Mouse (Mus musculus) adrenal gland, postnatal 25 days (tissue): ENCODE data around the gene Efnb2. TPM values are rescaled to one million over a fixed set of nuclear protein-coding genes. Genes with fewer than 3 reads are reported as not detected.

Experiments
- DNase-seq: peaks from one replicate; pipeline ENCODE4 v3.0.0; 2021; ENCODE audit warnings: mixed read lengths
- long read RNA-seq: library from polyadenylated mRNA; stranded (forward); transcript quantifications from one replicate; pipeline ENCODE4 v2.0.0, GENCODE M21; 2021
- total RNA-seq: library from RNA; stranded (reverse); gene quantifications from 2 replicates; pipeline ENCODE4 v1.2.3, GENCODE M21; 2021

Efnb2 gene
- total RNA-seq, result 17.1 and 17.8 TPM in 2 replicates
- long read RNA-seq, full-length matches to known transcripts, result 3 of 4 reads
- long read RNA-seq, partial matches to known transcripts, result 0 of 4 reads
- long read RNA-seq, other reads (novel, unspliced or antisense), result 1 of 4 reads

DNA sequence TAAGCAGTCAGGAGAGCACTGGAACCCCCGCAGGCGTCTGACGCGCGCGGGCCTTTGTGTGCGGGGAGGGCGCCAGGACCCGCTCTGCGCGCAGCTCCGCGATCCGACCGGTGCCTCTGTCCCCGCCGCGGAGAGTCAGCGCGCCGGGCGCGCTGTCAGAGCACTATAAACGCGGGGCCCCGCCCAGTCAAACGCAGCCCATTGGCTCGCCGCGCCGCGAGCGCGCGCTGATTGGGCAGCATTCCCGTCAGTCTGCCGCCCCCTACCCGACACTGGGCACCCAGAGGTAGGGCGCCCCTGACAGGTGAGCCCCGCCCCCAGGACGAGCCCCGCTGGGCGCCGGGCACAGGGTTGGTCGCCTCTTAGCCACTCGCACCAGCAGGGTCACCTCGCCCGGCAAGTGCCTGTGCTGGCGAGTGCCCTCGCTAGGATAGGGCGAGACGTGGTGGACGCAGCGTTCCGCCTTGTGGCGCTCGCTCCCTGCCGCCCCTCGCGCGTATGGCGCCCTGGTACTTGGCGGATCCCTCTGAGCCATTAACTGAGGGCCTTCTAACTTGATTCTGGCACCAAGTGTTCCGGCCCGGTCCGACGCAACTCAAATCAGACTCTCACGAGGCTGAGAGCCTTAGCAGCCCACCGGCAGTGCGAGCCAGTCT is at the start of gene Efnb2:
Gene Efnb2, minus strand, starts transcription at position 140 of the 656 bp plus-strand sequence.
- DNase-seq, result peak; percentile 99

DNA sequence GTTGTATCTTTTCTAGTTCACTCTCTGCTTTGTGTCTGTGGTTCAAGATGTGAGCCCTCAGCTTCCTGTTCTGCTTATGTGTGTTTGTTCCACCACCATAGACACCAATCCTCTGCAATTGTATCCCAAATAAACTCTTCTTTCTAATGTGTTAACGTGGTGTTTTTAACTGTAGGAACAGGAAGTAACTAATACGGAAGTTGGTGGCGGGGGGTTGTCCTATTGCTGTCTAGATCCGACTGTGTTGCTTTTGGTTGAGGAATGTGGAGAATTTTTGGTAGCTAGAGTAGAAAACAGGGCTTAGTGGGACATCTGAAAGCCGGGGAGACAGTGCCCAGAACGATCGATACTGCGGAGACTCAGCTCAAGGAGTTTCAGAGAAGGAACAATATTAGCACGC is 43.8 kb upstream of the Efnb2 start:
- DNase-seq, result no peak

GRCm38 (mm10) chr8:8703668-8704067 is 42.6 kb upstream of the Efnb2 start:
- DNase-seq, result no peak

DNA sequence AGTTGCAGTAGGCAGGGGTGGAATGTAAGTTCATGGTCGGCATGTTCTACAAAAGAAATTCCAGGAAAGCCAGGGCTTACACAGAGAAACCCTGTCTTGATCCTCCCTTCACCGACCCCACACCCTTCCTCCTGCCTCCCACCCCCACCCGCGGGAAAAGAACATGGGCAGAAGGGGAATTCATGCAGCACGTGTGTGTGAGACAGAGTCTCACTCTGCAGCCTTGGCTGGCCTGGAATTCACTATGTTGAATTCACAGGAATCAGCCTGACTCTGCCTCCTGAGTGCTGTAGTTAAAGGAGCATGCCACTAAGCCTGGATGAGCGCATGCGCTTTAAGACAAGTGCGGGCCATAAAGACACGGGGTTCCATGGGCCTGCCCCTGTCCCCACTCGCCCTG is 39.8 kb upstream of the Efnb2 start:
- no peak for DNase-seq

DNA sequence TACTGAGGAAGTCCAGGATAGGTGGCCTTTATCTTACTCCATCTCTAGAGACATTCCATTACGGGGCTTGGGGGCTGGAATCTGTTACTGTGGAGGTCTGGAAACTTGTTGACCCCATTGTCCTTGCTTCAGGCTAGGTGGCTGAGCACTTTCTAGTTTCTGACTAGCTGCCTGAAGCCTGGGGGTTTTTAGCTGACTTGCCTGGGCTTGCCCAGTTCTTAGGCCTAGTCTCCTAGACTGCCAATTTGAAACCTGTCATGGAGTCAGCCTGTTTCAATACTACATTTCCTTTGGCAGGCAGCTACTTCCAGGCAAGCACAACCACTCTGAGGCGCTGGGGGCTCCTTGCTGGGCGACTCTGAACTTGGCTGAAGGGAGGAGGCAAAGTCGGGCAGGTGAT is 39.2 kb upstream of the Efnb2 start:
- DNase-seq, result no peak

GRCm38 (mm10) chr8:8690146-8691092 is 29.4 kb upstream of the Efnb2 start, which contains the start of gene Arglu1:
Gene Arglu1 (minus strand): TSS chr8:8690521.
- peak; percentile 99 for DNase-seq

DNA sequence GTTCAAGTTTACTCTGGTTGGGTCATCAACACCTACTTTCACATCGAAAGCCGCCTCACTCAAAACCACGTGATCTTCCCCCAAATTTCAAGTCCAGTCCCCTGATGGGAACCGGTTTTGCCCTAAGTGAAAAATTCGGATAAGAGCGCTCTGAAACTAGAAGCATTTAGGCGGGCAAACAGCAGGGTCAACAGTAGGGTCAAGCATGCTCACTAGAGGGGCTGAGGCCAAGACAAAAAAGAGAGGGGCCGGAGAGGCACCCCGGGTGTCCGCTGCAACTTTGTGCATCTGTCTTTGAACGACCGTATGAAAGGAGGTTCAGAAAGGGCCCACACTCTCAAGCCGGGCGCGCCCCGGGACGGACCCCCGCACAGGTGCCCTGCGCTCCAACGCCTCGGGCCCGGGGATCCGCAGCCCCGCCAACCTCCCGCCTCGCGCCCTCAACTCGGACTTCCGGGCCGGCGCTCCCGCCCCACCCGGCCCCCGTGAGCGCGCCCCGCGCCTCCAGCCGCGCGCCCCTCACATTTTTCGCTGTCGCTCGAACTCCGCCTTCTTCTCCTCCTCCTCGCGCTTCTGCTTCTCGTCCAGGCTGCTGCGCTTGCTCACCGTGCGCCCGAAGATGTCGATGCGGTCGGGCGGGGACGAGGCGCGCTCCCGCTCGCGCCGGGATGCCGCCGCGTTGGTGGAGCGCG is 28.6 kb upstream of the Efnb2 start:
- peak; percentile 65 for DNase-seq

DNA sequence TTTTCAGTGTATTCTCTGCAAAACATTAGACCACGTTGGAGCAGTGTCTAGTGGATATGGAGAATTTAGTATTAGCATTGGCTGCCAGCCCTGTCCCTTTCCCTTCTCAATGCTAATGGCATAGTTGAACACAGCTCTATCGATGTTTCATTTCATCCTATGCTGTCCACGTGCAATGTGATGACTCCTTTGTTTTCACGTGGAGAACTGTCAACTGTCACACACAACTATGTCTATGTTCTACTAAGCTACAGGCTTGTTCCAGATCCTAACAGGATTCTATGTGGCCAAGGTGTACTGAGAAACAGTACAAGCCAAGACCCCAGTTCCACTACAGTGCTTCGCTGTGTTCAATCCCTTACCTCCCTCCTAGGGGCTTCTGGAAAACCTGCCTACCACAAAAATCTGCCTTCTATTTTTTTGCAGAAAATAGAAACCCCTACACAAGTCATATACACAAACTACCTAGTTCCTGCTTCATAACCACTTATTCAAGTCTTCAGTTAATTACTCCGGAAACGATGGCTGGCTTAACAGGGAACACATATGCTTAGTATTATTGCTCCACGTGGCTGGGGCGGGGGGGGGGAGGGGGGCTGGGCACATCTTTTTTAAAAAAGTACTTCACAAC is 27.9 kb upstream of the Efnb2 start:
- no peak for DNase-seq

- DNase-seq, result no peak
Observed at GRCm38 (mm10) chr8:8685517-8685916, 24.5 kb upstream of the Efnb2 start.

- no peak for DNase-seq
Observed at GRCm38 (mm10) chr8:8682697-8683096, 21.7 kb upstream of the Efnb2 start.

GRCm38 (mm10) chr8:8678236-8678635 is 17.2 kb upstream of the Efnb2 start:
- no peak for DNase-seq

DNA sequence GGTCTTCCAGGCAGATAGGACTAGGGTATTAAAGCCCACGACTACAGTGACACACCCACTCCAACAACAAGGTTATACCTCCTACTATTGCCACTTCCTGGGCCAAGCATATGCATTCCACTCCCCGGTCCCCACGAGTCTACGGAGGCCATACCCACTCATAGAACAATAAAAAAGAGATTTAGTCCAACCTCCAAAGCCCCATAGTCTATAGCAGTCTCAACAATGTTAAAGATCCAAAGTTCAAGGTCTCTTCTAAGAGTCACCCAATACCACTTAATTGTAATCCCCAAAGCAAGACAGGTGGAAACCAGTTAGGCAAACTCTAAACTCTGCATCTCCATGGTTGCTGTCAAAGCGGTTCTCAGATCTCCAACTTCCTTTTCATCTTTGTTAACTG is 13.8 kb upstream of the Efnb2 start:
- DNase-seq, result no peak

DNA sequence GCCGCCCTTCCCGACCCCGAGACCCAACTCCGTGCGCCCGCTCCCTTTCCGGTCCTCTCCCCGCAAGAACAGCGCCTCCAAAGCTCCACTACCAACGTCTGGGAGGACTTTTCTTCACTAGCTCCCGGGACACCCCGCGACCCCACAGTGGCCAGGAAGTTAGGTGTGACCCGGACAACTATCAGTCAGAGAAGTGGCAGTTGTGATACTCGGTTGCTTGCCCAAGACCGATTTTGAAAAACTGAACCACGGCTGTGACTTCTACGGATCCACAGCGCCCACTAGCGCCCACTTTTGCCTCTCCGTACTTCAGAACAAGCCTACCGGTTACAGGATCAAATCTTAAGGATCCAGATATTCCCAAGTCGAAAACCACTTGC is 707 bp upstream of the Efnb2 start:
- DNase-seq, result peak; percentile 91

GRCm38 (mm10) chr8:8660307-8661098 is 539 bp downstream of the Efnb2 start:
- peak; percentile 32 for DNase-seq

- peak; percentile 28 for DNase-seq
Observed at GRCm38 (mm10) chr8:8659503-8660306, 1.3 kb downstream of the Efnb2 start.

DNA sequence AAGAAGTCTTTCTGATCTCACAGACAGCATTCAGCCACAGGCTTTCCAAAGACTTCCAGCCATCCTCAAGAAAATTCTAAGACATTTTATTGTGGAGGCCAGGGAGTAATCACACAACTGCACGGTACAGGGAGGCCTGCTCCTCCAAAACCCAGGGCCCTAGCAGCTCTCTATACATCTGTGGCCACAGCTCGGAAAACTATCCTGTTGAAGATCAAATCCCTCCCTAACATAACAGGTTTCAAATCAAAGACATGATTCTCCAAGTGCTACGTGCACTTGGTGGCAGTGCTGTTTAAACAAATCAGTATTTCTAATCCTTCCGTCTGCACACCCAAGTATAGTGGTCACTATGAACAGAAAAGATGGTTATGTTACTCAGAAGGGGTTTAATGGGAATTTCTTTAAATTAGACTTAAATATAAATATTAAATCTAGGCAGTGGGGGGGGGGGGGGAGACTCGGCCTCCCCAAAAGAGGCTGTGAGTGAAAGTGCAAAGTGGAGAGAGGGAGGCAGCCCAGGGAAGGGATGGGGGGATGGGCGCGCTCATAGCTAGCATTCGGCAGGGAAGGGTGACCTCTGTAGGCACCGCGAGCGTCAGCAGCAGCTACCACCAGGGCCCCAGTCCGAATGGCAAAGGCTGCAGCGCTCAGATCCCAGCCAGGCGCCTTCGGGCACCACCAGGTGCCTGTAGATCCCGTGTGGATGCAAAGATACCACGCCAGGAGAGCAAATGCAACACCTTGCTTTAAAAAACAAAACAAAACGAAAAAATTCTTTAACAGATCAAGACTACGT is 2.4 kb downstream of the Efnb2 start:
- DNase-seq, result peak; percentile 87

GRCm38 (mm10) chr8:8657692-8658355 is 3.2 kb downstream of the Efnb2 start:
- no peak for DNase-seq

DNA sequence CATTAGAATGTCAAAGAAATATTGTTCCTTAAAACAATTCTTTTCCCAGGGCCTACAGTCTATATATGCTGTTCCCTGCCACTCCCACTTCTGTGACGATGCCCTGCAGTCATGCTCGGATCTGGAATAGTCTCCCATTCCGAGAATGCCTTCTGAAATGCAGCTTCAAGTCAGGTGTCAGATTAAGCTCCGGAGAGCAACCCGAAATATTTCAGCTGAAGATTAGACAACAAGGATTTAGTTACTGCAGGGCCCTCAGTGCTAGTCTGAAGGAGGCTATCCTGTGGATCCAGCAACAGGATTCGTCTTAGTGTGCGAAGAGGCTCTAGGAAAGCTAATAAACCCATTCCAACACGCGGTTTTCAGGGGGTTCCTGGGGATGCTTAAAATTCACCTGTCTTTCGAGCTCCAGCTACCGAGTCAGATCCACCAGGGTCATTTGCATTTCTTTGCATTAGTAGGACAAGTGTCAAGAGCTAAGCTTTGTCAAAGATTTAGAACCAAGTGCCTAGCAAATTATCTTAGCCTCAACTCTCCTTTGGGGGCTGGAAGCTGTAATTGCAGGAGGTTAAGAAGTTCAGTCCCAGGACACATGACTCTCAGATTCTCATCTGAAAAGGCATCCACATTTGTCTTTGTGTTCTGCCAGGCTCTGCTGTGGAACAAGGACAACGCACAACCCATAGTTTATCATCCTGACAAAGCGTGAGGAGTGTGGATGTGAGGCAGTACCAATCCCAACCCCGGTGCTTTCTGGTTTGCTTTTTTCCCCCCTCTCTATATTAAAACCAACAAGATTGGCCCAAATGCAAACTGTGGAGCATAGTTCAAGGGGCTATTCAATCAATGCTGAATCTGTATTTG is 4.2 kb downstream of the Efnb2 start:
- DNase-seq, result no peak
